Mouse (Mus musculus) forebrain, embryonic 16.5 days (tissue): ENCODE results near the gene Bcl7c. TPM values are rescaled to one million over a fixed set of nuclear protein-coding genes. Genes with fewer than 3 reads are reported as not detected.

ENCODE experiments used
- ATAC-seq: fragments of 200-750 bp; cut with Nextera tagmentation; 2 replicates; pipeline ENCODE4 v1.8.0; 2017; ENCODE audit warnings: mild to moderate bottlenecking, moderate library complexity
- H3K27ac ChIP-seq: fragments of 300-500 bp; sonication (generic); 2 replicates; pipeline ENCODE4 v1.5.1; 2014; ENCODE audit warnings: low read length, control low read depth
- H3K27me3 ChIP-seq: fragments of 300-500 bp; sonication (generic); replicated peaks from 2 replicates; pipeline ENCODE4 v1.6.1; 2014; ENCODE audit warnings: low read length; ENCODE audit not compliant: control insufficient read depth, insufficient read depth
- H3K36me3 ChIP-seq: fragments of 300-500 bp; sonication (generic); 2 replicates; pipeline ENCODE4 v1.6.1; 2014; ENCODE audit not compliant: control insufficient read depth, insufficient read depth
- H3K4me1 ChIP-seq: fragments of 300-500 bp; sonication (generic); replicated peaks from 2 replicates; pipeline ENCODE4 v1.6.1; 2014; ENCODE audit warnings: low read length; ENCODE audit not compliant: control insufficient read depth, insufficient read depth
- H3K4me2 ChIP-seq: fragments of 300-500 bp; sonication (generic); 2 replicates; pipeline ENCODE4 v1.6.1; 2014; ENCODE audit warnings: mild to moderate bottlenecking, low read length, control low read depth
- H3K4me3 ChIP-seq: fragments of 300-500 bp; sonication (generic); replicated peaks from 2 replicates; pipeline ENCODE4 v1.5.1; 2014; ENCODE audit warnings: mild to moderate bottlenecking, low read length, control low read depth
- H3K9ac ChIP-seq: fragments of 300-500 bp; sonication (generic); replicated peaks from 2 replicates; pipeline ENCODE4 v1.6.1; 2014; ENCODE audit warnings: low read depth, low read length, control low read depth
- H3K9me3 ChIP-seq: fragments of 300-500 bp; sonication (generic); 2 replicates; pipeline ENCODE4 v1.6.1; 2016; ENCODE audit warnings: low read length; ENCODE audit not compliant: control insufficient read depth
- WGBS: fragments of 180-500 bp; shearing (Covaris S2); extraction: QIAGEN DNeasy Blood & Tissue Kit; methylation state at CpG from one replicate; pipeline ENCODE4 v1.1.7; 2014; 5-methylcytosine and 5-hydroxymethylcytosine counted together
- polyA plus RNA-seq: library from polyadenylated mRNA; unstranded; fragments of >200 nt; fragmentation: Nextera tagmentation; extraction: Ambion mirVana; gene quantifications from 2 replicates; pipeline ENCODE4 v1.2.1, GENCODE M21; 2015

The Bcl7c gene
- polyA plus RNA-seq: 30.6 and 33.8 TPM in 2 replicates

- Histone ChIP-seq H3K9ac (peak within 1 kb of the TSS; percentile 87), H3K4me1 (peaks cover 33% of the 10 kb centered on the region), H3K36me3 (no peaks in the 10 kb centered on the region), H3K27ac (peak within 1 kb of the TSS; percentile 91), H3K9me3 (no peaks in the 10 kb centered on the region), H3K4me3 (peak within 1 kb of the TSS; percentile 77), H3K27me3 (no peaks in the 10 kb centered on the region), H3K4me2 (peak within 1 kb of the TSS; percentile 61)
- WGBS: 0% methylated on average over 75 of the region's 90 CpGs
- peak; percentile 84 for ATAC-seq
Measured at GRCm38 (mm10) chr7:127708207-127709078, at the start of gene Bcl7c. Bcl7c (minus strand) TSS chr7:127708933.

DNA sequence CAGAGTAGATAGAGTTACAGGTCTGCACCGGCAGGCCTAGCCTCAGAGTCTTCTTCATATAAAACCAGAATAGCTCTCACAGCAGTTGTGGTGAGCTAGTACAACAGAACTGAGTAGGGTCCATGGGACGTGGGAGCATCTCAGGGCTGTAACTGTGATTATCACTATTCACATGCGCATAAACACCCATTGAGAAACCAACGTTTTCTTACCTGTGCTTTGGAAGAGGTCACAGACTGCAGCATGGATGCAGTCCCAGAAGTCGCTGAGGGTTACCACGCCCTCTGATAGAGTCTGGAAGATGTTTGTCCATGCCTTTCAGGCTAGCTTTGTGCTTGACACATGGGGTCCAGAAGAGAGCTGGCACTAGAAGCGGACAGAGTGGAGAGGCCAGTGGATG, 45.0 kb upstream of the Bcl7c start:
- H3K36me3 ChIP-seq: peaks cover 33% of the 10 kb centered on the region
- H3K4me1 ChIP-seq: peaks cover 3% of the 10 kb centered on the region
- no peaks in the 10 kb centered on the region for H3K27me3 ChIP-seq
- no peak for ATAC-seq
- WGBS: 92% methylated on average over 7 of the region's 7 CpGs
- no peak overlapping the region for H3K9ac ChIP-seq
- no peaks in the 10 kb centered on the region for H3K9me3 ChIP-seq
- H3K4me2 ChIP-seq: no peak overlapping the region
- H3K27ac ChIP-seq: no peak overlapping the region
- H3K4me3 ChIP-seq: no peak overlapping the region

- Histone ChIP-seq H3K9ac (no peak overlapping the region), H3K27ac (no peak overlapping the region), H3K27me3 (no peaks in the 10 kb centered on the region), H3K4me2 (no peak overlapping the region), H3K9me3 (no peaks in the 10 kb centered on the region), H3K4me3 (no peak overlapping the region), H3K36me3 (peaks cover 38% of the 10 kb centered on the region), H3K4me1 (peaks cover 4% of the 10 kb centered on the region)
- 75% methylated on average over 5 of the region's 5 CpGs for WGBS
- ATAC-seq: no peak
Measured at GRCm38 (mm10) chr7:127753158-127753557, 44.4 kb upstream of the Bcl7c start.

GRCm38 (mm10) chr7:127752069-127752468, 43.3 kb upstream of the Bcl7c start:
- Histone ChIP-seq H3K4me1 (peaks cover 15% of the 10 kb centered on the region), H3K36me3 (peaks cover 38% of the 10 kb centered on the region), H3K4me3 (no peak overlapping the region), H3K9me3 (no peaks in the 10 kb centered on the region), H3K27me3 (no peaks in the 10 kb centered on the region), H3K4me2 (no peak overlapping the region), H3K9ac (no peak overlapping the region), H3K27ac (no peak overlapping the region)
- WGBS: 94% methylated on average over 26 of the region's 27 CpGs
- ATAC-seq: no peak

GRCm38 (mm10) chr7:127751619-127752018, 42.9 kb upstream of the Bcl7c start:
- Histone ChIP-seq H3K4me3 (no peak overlapping the region), H3K27me3 (no peaks in the 10 kb centered on the region), H3K9me3 (no peaks in the 10 kb centered on the region), H3K36me3 (peaks cover 38% of the 10 kb centered on the region), H3K4me2 (no peak overlapping the region), H3K9ac (no peak overlapping the region), H3K27ac (no peak overlapping the region), H3K4me1 (peaks cover 16% of the 10 kb centered on the region)
- ATAC-seq: no peak
- 96% methylated on average over 5 of the region's 5 CpGs for WGBS

DNA sequence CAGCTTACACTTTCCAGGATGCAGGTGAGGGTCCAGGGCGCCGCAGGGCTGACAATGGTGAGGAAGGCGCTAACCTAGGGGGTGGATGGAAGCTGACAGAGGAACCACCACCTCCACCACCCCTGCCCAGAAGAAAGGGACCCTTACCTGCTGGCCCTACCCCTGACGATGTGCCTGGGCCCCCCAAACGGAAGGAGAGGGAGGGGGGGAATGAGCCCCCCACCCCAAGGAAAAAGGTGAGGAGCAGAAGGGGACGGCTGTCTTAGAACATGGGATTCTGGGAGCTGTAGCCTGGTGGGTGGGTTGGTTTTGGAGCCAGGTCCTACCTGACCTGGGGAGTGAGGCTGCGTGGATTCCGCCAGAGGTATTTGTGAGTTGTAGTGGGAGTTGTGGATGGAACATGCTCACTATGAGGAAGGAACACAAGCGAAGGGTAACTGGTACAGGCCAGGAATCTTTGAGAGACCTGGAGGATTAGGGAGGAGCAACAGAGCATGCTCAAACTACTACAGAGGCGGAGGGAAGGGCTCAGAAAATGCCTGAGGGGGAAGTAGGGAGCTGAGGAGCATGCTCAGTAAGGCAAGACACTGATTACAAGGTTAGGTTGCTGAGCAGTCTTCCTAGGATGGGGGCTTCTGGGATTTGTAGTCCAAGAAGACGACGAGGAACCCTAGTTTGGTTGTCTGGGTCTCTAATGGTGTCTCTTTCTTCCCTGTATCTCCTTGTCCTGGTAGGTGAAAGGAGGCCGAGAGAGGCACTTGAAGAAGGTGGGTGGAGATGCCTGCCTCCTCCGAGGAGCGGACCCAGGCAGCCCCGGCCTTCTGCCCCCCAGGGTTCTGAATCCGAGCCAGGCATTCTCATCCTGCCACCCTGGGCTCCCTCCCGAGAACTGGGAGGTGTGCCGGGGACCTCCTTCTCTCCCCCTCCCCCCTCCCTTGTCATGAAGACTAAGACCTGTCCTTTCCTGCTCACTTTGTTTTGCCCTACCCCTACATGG, 41.7 kb upstream of the Bcl7c start:
- H3K4me2 ChIP-seq: no peak overlapping the region
- H3K4me1 ChIP-seq: peaks cover 16% of the 10 kb centered on the region
- WGBS: 87% methylated on average over 19 of the region's 19 CpGs
- no peaks in the 10 kb centered on the region for H3K27me3 ChIP-seq
- H3K4me3 ChIP-seq: no peak overlapping the region
- no peak overlapping the region for H3K27ac ChIP-seq
- ATAC-seq: no peak
- no peaks in the 10 kb centered on the region for H3K9me3 ChIP-seq
- H3K9ac ChIP-seq: no peak overlapping the region
- peaks cover 38% of the 10 kb centered on the region for H3K36me3 ChIP-seq

DNA sequence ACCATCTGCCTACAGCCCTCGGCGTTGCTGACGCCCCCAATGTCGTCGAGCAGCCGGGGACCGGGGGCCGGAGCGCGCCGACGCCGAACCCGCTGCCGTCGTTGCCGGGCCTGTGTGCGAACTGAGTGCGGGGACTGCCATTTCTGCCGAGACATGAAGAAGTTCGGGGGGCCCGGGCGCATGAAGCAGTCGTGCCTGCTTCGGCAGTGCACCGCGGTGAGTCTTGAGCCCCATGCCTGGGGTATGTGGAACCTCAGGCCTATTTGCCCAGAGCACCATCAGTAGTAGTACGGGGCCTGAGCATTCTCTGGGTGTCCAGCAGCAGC, 39.5 kb upstream of the Bcl7c start:
- H3K4me2 ChIP-seq: no peak overlapping the region
- H3K9me3 ChIP-seq: no peaks in the 10 kb centered on the region
- no peak overlapping the region for H3K27ac ChIP-seq
- H3K9ac ChIP-seq: no peak overlapping the region
- WGBS: 90% methylated on average over 28 of the region's 28 CpGs
- ATAC-seq: no peak
- peaks cover 21% of the 10 kb centered on the region for H3K4me1 ChIP-seq
- H3K4me3 ChIP-seq: no peak overlapping the region
- H3K36me3 ChIP-seq: peaks cover 32% of the 10 kb centered on the region
- H3K27me3 ChIP-seq: no peaks in the 10 kb centered on the region

- H3K27ac ChIP-seq: peak overlapping the region; percentile 66
- WGBS: 35% methylated on average over 6 of the region's 6 CpGs
- H3K9ac ChIP-seq: peak overlapping the region; percentile 94
- no peaks in the 10 kb centered on the region for H3K9me3 ChIP-seq
- H3K4me1 ChIP-seq: peaks cover 21% of the 10 kb centered on the region
- H3K4me3 ChIP-seq: peak overlapping the region; percentile 84
- peaks cover 29% of the 10 kb centered on the region for H3K36me3 ChIP-seq
- H3K27me3 ChIP-seq: no peaks in the 10 kb centered on the region
- H3K4me2 ChIP-seq: peak overlapping the region; percentile 90
- ATAC-seq: no peak
Measured at GRCm38 (mm10) chr7:127747559-127748234, 39.0 kb upstream of the Bcl7c start.
